Mouse (Mus musculus) left cerebral cortex, postnatal 4 days (tissue): ENCODE data around the gene Kncn. TPM values are rescaled to one million over a fixed set of nuclear protein-coding genes. Genes with fewer than 3 reads are reported as not detected.

Experiments
- DNase-seq: peaks from one replicate; pipeline ENCODE4 v3.0.0-alpha.2; 2022
- intact Hi-C: fragments of 180-260 bp; cut with DNase I; formaldehyde crosslinking; loops from one replicate; pipeline ENCODE4 v1.15.1; 2025
- total RNA-seq, 2 experiments: library from RNA; stranded (reverse); gene quantifications; 2 replicates each; pipeline ENCODE4 v1.2.3; 2021

The Kncn gene
- total RNA-seq, 2 experiments from 2014 or later = 0.32 TPM; not detected in 1

DNA sequence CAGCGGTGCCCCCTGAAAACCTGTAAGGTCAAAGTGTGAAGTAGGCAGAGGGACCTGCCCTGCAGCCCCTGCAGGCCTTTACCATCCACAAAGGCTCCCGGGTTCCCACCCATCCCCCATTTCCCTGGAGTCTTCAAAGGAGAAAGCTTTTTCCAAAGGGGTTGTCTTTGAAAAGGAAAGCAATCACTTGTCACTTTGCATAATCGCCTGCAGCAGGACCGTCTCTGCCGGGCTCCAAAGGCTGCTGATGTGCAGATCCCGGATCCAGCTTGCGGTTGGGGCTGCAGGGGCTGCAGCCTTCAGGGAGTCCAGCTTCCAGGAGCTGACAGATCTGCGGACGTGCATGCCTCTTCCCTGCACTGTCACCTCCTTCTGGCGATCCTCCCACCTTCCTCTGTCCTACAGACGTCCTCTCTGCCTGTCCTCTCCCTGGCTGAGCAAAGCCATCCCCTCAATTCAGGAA lies 6.0 kb upstream of the Kncn start:
- intact Hi-C loops = no loop called here
- DNase-seq = no peak

DNA sequence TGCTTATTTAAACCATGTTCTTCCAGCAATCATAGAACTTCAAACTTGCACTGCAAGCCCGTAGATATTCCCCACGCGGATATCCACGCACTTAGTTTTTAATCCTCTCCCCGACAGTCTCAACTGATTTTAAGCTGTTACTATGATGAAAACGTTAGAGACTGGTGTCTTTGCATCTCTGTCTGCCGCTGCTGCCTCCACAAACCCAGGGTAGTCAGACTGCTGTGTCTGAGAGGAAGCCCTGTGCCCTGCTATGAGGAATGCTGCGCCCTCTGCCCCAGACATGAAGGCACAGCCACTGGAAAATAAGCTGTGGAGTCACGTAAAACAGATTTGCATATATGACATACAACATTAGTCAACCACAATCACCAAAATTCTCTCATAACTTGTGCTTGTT lies 5.4 kb upstream of the Kncn start:
- intact Hi-C loops = no loop called here
- DNase-seq = no peak

DNA sequence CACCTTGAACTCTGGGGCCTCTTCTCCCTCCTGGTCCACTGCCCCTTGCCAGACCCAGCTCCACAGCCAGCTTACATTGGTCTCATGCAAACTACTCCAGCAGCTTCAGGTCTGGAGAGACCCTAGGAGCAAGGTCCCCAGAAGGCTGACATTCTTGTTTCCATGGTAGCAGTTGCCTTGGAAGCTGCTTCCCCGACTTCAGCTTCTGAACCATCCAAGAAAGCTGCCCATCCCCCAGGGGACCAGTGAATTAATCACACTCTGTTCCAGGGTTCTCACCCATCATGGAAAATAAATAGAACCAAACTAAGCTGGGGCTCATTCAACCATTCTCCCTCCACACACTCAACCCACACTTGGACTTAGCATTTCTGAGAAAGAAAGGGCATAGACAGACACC lies 3.0 kb upstream of the Kncn start:
- DNase-seq = peak; percentile 66
- intact Hi-C loops = no loop called here

DNA sequence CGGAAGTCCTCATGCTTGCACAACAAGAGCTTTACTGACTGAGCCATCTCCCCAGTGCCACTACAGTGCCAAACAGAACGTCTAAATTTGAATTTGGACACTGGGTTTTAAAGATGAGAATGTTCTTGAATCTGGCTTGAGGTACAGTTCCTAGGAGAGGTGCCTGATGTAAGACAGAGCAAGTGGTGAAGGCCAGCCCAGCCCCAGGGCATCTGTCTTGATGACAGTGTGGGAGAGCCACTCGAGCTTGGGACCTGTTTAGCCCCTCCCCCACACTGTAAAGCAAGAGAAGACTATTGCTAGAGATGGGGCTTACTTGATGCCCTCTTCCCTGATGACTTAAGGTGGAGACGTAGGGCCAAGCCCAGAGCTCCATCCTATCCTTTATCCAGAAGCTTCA lies 2.0 kb upstream of the Kncn start:
- no peak for DNase-seq
- intact Hi-C loops = no loop called here

DNA sequence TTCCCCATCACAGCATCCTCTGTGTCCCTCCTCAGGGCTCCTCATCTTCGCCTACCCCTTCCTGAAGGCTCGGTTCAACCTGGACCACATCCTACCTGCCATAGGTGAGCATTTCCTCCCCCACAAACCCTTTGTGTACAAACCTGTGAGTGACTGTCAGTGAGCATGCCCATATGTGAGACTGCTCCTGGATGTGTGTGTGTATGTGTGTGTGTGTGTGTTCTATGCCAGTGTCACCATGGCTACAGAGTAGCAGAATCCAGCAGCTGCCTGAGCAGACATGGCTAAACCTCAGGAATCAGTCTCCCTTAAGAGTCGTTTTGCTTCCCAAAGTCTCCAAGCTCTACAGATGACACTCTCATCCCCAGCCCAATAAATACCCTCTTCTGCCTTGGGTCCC lies 1.6 kb downstream of the Kncn start:
- intact Hi-C loops = no loop called here
- no peak for DNase-seq

DNA sequence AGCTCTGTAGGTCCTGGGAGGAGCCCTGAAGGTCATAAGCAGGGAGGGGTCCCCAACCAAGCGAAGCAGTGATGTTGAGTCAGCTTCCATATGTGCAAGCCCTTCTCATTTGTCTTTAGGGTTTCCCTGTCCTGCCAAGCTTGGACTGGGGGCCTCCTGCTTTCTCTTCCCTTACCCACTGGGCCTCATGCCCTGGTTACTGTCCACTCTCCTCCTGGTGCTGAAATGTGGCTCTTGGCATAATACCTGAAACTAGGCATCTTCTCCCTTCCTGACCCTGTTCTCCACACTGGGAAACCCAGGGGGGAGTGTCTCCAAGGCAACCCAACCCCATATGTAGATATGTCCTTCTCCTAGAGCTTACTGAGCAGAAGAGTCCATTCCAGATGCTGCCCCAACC lies 2.7 kb downstream of the Kncn start:
- DNase-seq = no peak
- intact Hi-C loops = no loop called here

DNA sequence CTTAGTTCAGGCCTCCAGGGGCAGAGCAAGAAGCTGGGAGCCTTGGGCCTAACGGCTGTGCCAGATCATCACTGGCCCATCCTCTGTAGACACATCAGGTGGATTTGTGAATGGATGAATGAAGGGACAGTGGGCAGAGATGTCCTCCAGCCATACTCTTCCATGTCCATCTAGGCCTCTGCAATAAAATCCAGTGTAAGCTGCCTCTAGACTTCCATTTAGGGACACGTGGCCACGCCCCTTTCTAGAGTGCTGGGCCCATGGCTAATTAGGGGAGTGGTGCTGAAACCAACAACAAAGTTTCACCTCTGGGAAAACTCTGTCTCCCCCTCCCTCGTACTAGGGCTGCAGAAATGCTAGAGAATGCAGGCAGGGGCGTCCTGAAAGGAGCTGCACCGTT lies 5.9 kb downstream of the Kncn start:
- no peak for DNase-seq
- intact Hi-C loops = no loop called here

DNA sequence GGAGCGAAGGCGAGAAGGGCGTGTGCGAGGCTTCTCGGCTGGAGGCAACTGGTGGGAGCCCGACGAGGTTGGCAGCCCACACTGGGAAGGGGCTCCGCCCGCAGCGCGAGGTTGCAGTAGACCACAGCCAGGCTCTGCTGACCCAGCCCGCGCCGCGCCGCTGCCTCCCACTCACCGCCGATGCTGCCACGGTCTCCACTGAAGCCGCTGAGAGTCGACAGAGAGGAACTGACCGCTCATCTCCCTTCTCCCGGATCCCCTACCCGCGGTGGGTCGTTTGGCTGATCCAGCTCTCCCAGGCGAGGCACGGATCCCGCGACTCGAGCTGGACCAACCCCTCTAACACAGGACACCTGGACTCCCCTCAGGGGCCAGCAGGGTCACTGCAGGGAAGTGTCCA lies 6.4 kb downstream of the Kncn start, which contains the start of gene 6430628N08Rik:
6430628N08Rik (plus strand) TSS at position 113 of the 400 bp plus-strand sequence.
- DNase-seq = no peak
- intact Hi-C loops = no loop called here

DNA sequence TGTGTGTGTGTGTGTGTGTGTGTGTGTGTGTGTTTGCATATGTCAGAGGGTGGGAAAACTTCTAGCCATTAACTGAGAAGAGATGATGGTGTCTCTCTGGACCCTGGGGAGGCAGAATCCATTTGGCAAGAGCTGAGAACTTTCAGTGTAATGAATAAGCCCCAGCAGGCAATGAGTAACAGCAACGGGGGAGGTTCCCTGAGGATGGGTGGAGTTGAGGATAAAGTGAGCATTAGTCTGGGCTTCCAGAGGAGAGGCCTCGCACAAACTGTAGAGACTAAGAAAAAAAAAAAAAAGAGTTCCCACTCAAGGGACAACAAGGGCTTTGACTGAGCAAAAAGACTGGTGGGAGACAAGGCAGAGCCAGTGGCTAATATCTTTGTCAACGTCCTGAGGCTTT lies 10.1 kb downstream of the Kncn start:
- DNase-seq = no peak
- intact Hi-C loops = no loop called here

DNA sequence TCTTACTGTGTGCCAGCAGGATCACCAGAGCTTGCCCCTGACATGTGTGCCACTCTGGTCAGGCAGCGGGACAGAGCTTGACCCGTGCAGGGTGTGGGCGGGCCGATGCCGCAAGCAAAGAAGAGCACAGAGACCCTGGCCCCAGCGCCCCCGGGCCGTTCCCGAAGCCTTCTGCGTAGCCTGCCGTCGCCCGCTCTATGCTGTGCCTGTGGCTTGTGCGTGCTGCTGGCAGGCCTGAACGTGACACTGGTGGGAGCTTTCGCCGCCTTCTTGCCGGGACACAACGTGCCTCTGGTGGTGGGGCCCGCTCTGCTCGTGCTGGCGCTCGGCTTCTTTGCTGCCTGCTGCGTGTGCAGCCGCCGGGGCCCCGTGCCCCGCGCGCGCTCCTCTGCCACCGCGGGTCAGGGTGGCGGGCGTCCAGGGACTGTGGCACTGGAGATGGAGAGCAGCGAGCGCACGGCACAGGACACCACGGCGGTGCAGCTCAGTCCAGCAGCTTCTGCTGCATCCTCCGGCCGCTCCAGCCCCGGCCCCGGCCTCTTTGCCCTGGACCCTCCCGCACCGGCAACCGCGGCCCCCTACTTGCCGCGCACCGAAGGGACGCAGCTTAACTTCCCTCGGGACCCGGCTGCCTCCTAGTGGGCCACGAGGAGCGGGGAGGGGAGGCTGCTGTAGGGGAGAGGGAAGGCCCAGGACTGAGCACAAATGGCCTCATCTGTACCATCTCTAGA lies 13.9 kb downstream of the Kncn start:
- DNase-seq = peak; percentile 23
- intact Hi-C loops = no loop called here

DNA sequence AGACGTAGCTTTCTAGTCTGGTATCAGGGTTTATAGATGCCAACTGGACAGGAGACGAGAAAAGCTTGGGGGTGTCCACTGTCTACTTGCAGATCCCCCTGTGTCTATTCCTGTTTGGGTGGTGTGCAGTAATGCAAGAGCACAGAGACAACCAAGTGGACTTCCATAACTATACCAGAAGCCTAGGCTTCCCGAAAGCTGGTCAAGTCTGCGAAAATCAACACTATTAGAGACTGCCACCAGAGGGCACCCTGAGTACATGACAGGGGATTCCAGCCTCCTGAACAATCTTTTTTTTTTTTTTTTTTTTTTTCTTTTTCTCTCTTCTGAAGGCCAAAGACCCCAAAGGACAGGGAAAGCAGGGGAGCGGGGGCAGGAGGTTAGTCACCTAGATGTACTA lies 18.6 kb downstream of the Kncn start:
- intact Hi-C loops = loop anchor here (2.0 to 10.0 kb wide), 3 partner anchors 78 to 171 kb away; no protein-coding TSS in a partner anchor
- peak; percentile 87 for DNase-seq

DNA sequence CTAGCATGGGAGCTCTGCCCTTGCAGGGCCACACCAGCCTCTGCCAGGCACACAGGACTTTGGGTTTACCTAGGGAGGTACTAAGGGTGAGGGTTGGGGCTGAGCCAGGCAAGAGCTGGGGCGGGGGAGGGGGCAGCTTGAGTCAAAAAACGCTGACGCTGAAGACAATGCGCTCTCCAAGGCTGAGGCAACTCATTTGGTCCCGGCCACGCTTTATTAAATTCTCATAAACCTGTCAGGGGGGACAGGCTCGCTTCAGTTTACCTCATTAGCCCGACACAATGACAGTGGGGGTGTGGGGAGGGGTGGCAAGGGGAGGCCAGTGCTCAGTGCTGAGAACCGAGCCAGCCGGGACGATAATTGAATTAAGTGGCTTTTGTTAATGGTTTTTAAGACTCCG lies 20.2 kb downstream of the Kncn start:
- intact Hi-C loops = loop anchor here (5.0 to 10.0 kb wide), 2 partner anchors 160 to 172 kb away; no protein-coding TSS in a partner anchor
- DNase-seq = no peak

DNA sequence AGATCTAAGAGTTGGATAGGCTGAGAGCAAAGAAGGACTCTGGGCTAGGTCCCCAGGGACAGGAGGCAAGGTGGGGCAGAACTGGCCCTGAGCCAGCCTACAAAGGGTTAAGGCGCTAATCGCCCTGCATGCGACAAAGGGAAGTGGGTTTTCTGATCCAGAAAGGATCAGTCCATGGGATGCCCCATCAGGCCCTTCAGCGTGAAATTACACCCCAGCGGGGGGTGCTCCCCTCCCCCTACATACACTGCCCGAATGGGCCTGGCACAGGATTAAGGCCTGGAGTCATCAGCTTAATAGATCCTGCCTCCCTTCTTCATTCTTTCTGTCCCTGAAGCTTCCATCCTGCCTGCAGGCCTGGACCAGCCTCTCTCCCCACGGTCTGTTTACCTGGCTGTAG lies 21.5 kb downstream of the Kncn start:
- intact Hi-C loops = loop anchor here (10.0 kb wide), 1 partner anchor 159 kb away; no protein-coding TSS in a partner anchor
- peak; percentile 80 for DNase-seq

DNA sequence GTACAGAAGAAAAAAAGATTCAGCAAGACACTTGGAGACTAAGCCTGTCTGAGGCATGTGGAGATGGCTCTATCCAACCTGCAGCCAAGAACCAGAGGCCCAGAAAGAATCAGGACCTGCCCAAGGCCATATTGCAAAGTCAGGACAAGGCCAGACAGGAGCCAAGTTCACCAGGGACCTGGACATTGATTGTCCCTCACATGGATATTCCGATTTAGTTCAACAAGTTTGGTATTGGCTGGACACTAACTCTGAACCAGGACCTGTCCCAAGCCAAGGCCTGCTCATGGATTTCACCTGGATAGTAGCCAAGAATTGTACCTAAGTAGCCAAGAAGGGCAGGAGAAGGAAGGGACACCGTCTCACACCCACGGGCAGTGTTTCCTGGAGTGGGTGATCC lies 22.6 kb downstream of the Kncn start:
- intact Hi-C loops = loop anchor here (10.0 kb wide), 1 partner anchor 158 kb away; no protein-coding TSS in a partner anchor
- DNase-seq = no peak

DNA sequence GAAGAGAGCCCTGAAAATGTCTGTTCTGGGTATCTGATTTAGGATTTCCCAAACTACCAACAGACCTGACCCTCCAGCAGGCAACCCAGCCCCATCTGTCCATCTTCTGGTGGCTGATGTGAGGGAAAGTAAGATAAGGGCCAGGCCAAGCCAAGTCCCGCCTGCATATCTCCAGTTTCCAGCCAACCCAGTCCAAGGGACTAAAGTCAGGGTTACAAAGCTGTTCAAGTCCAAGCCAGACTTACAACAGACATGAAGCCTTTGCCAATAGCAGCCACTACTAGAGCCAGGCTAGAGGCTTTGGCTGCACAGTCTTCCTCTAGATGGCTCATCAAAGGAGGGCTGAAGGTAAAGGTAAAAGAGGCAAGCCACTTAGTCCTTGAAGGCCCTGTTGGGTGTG lies 23.8 kb downstream of the Kncn start:
- DNase-seq = no peak
- intact Hi-C loops = loop anchor here (10.0 kb wide), 1 partner anchor 157 kb away; no protein-coding TSS in a partner anchor

DNA sequence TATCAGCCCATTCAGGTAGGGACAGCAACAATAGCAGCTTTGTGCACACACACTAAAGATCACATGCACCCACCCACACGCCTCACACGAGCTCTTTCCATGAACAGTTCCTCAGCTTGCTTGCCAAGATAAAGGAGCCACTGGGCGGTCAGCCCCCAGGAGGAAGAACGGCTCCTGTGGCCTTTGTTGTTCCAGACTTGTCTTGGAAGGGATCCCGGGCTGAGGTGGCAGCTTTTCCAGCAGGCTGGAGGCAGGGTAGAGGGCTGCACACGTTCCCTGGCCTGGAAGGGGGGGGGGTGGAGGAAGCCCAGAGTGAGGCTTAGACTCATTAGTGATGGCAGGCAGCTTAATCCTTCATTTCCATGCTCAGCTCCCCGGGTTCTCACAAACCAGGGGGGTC lies 24.4 kb downstream of the Kncn start:
- peak; percentile 74 for DNase-seq
- intact Hi-C loops = loop anchor here (10.0 kb wide), 1 partner anchor 156 kb away; no protein-coding TSS in a partner anchor

DNA sequence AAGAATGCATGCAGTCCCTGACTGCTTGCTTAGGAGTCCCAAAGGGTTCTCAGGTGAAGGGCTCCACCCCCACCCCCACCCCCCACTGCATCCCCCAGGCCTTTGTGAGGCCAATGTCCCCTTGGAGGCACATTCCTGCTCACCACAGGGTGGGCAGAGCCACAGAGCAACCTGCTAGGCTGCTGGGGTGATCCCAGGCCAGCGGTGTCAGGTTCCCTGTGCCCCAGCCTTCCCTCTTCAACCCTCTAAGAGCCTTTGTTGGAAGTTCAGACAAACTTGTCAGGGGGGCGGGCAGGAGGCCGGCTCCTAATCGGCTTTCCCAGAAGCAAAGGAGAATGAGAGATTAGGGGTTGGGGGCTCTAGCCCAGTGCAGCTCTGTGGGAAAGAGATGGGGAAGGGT lies 27.4 kb downstream of the Kncn start:
- DNase-seq = no peak
- intact Hi-C loops = no loop called here

DNA sequence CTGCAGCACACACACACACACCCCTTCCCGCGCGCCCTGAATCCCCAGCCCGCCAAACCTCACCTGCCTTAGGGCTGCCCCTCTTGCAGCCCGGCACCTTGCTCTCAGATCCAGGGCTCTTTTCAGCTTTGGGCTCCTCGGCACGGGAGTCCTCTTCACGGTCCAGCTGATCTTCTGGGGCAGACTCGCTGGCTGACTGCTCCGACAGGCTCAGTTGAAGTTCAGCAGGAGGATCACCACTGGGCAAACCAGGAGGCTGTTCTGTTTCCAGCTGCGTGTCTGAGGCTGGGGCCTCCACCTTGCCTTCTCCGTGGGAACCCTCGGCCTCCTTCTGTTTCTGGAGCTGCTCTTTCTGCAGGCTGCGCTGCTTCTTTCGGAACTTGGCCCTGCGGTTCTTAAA lies 35.7 kb downstream of the Kncn start:
- DNase-seq = no peak
- intact Hi-C loops = no loop called here

DNA sequence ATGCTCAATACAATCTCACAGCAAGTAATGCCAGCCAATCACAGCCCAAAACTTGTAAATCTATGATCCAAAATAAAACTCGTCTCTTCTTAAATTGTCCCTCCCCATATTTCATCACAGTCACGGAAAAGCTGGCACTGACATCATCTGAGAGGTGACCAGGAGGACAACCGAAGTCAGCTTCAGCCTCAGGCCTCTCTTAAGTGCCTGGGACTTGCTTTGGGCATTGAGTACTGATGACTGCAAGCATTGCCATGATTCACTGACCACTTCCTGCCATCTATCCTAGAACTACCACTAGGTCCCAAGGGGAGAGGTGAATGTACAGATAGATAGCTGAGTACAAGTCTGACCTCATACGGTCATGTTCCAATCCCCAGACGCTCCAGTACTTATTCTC lies 38.5 kb downstream of the Kncn start:
- DNase-seq = no peak
- intact Hi-C loops = no loop called here

DNA sequence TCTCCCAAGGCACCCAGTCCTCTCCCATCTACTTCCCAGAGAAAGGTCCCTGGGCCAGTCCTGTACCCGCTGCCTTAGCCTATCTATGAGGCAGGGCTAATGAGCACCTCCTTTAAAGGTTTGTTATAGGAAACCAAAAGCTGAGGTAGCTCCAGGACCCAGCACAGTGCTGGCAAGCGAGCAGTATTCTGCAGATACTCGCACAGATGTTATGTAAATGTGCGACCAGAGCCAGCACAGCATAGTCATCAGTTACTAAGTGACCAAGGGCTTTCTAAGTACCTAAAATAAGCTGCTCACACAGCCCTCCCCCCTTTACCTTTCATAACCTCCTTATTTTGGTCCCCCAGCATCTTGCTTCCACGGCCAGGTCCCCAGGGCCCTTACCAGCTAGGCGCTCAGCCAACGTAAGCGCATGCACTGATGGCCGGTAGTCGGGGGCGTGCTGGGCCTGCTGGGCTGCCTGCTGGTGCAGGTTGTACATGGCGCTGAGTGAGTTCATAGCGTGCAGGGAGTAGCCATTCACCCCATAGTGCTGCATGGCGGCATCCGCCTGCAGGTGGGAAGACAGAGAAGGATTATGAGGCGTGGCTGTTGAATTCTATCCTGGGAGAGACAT lies 39.2 kb downstream of the Kncn start:
- intact Hi-C loops = no loop called here
- peak; percentile 49 for DNase-seq

DNA sequence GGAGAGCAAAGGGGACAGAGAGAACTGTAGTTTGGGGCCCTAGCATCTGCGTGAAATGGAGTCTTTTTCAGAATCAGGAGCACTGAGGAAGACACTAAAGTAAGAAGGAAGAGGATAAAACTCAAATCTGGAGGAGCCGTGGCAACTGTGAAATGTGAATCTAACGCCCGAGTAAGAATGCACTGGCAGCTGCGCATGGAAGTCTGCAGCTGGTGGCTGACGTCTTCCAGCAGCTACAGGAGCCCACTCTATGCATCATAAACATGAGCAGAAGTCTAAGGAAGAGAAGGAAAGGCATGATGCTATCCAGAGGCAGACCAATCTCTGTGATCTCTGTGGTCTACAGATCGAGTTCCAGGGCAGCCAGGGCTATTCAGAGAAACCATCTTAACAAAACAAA lies 43.4 kb downstream of the Kncn start:
- intact Hi-C loops = no loop called here
- DNase-seq = no peak

DNA sequence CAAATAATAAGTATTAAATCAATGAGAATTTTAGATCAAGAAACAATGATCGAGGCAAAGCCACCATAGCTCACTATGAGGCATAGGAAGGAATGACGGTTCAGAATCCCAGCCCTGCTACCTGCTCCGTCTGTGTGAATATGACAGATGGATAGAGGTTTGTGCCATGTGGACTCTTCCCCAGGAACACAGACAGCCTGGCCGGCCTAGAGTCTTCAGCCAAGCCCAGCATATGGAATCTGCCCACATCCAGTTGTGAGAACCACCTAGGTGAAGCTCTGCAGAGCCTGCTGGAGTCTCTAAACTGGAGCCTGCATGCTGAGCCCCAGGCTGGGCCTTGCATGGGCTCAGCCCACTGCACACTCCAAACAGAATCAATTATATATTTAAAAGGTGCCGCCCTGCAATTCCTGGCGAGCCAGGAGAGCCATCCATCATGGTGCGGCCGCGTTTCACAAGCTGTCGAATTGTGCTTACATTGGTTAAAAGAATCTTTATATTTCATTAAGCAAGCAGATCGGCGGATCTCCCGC lies 47.4 kb downstream of the Kncn start:
- intact Hi-C loops = no loop called here
- DNase-seq = no peak
